Mouse (Mus musculus) brain, embryonic 14.5 days (tissue): Measurements from ENCODE around the gene Vps35l.

ENCODE experiments used
- CTCF ChIP-seq: fragments of 200-500 bp; IDR thresholded peaks from 2 replicates; pipeline ENCODE4 v1.5.1; 2012; ENCODE audit warnings: inconsistent platforms, mild to moderate bottlenecking, moderate library complexity, borderline replicate concordance; ENCODE audit not compliant: insufficient read depth, insufficient read length; ENCODE audit errors: extremely low read depth
- POLR2A ChIP-seq: fragments of 200-500 bp; IDR thresholded peaks from 2 replicates; pipeline ENCODE4 v1.6.1; 2012; ENCODE audit warnings: mild to moderate bottlenecking, inconsistent platforms, borderline replicate concordance; ENCODE audit not compliant: poor library complexity, insufficient read depth, insufficient read length, severe bottlenecking; ENCODE audit errors: extremely low read depth

DNA sequence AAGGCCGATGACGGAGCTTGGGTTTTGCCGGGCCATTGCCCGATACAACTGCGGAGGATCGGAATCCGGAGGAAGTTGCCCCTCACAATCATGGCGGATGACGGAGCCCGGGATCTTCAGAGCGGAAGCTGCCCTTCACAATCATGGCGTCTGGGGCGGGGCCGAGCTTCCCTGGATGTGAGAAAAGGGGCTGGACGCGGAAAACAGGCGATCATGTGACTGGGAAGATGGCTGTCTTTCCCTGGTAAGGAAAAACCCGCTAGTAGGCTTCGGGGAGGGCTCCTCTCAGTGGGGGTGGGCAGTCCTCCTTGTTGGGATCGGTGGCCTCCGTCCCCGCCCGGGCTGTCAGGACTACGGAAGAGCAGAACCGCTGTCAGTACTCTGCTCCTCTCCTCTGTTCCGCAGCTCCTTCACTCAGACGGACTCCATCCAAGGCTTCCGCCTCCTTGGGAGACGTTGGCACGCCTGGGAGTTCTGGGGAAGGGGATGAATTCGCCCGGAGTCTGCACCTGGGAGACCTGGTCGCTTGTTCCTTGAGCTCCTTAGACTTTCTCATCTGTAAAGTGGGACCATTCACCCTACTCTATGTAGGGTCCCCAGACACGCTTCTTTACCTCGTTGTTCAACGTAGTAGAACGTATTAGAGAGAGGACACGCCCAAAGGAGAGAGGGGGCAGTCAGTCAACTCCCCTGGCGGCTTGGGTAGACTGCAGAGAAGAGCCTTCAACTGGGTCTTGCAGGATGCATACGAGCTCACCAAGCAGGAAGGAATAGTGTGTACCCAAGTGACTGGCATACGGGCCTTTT lies 709 bp downstream of the Vps35l start:
- peak; percentile 60; the same call in 1 of the 2 replicates for TF ChIP-seq POLR2A
- TF ChIP-seq CTCF = no peak
